Mouse (Mus musculus): ENCODE measurements around the gene Casc1.

- TF ChIP-seq CTCF (IDR thresholded peaks at IDR 0.05; ENCODE audit: borderline replicate concordance, control insufficient read depth, extremely low read depth, insufficient read depth, low read length, poor library complexity): no peak
- TF ChIP-seq POLR2A (IDR thresholded peaks at IDR 0.05; ENCODE audit: control insufficient read depth, extremely low read depth, insufficient read depth, low read length, poor library complexity): no peak
Measured at GRCm38 (mm10) chr6:145235367-145235766, 24.6 kb upstream of the Casc1 start.

Data from thymus, adult 2 months (tissue).